Mouse (Mus musculus): ENCODE measurements around the gene Slc27a5.
A peak's percentile ranks its signal among the peaks of the same experiment; 100 is the strongest.

DNA sequence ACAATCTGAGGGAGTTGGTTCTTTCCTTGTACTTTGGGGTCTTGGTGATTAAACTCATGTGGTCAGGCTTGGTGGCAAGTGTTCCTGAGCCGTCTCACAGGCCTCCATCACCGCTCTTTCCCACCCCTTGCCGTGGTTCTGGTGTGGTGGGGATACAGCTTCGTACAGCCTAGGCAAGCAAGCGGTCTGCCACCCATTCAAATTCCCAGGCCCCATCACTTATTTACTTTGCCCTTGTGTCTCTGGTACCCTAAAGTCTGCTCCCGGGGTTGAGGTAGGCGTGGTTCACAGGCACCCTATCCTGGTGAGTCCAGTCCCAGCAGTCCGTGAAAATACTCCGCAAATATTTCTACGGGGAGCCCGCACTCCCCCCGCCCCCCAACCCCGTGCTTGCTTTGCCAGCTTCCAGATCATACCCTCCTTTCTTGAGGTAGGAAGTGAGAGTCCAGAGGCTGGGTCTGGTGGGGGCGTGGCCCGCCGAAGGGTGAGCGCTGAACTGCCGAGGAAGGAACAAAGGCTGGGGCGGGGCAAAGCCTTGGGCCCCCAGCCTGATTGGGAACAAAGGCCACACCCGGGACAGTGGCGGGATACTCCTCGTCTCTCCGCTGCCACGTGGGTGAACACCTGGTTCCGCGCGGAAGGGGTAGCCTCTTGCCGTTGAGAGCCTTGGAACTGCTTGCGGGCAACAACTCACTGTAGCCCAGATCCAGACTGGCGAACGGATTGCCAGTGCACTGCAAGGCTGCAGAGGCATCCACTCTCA is 25.0 kb upstream of the Slc27a5 start:
- TF ChIP-seq CTCF (IDR thresholded peaks at IDR 0.05; ENCODE audit: control insufficient read depth, insufficient read depth, insufficient replicate concordance, low read depth, low read length): no peak
- peak; percentile 59; the same call in 1 of the 2 replicates for TF ChIP-seq POLR2A (IDR thresholded peaks at IDR 0.05; ENCODE audit: control insufficient read depth, low read depth, low read length)
